Mouse (Mus musculus) midbrain, embryonic 10.5 days (tissue): ENCODE results near the gene Il4. TPM values are rescaled to one million over a fixed set of nuclear protein-coding genes. Genes with fewer than 3 reads are reported as not detected.

ENCODE experiments used
- DNase-seq: peaks from one replicate; pipeline ENCODE4 v3.0.0-alpha.2; 2017; ENCODE audit warnings: low spot score
- H3K27ac ChIP-seq: fragments of 300-500 bp; sonication (generic); replicated peaks from 2 replicates; pipeline ENCODE4 v1.5.1; 2016; ENCODE audit warnings: mild to moderate bottlenecking
- H3K27me3 ChIP-seq: fragments of 300-500 bp; sonication (generic); 2 replicates; pipeline ENCODE4 v1.6.1; 2016; ENCODE audit warnings: low read depth, mild to moderate bottlenecking; ENCODE audit not compliant: poor library complexity, severe bottlenecking
- H3K36me3 ChIP-seq: fragments of 300-500 bp; sonication (generic); 2 replicates; pipeline ENCODE4 v1.6.1; 2016; ENCODE audit warnings: mild to moderate bottlenecking, moderate library complexity
- H3K4me1 ChIP-seq: fragments of 300-500 bp; sonication (generic); 2 replicates; pipeline ENCODE4 v1.6.1; 2016
- H3K4me3 ChIP-seq: fragments of 300-500 bp; sonication (generic); 2 replicates; pipeline ENCODE4 v1.5.1; 2016; ENCODE audit warnings: mild to moderate bottlenecking, moderate library complexity
- H3K9me3 ChIP-seq: fragments of 300-500 bp; sonication (generic); replicated peaks from 2 replicates; pipeline ENCODE4 v1.6.1; 2016; ENCODE audit warnings: mild to moderate bottlenecking
- WGBS: fragments of 180-500 bp; shearing (Covaris S2); methylation state at CpG from one replicate; pipeline ENCODE4 v1.1.7; 2016; 5-methylcytosine and 5-hydroxymethylcytosine counted together
- polyA plus RNA-seq: library from polyadenylated mRNA; unstranded; fragments of >200 nt; fragmentation: Nextera tagmentation; extraction: Ambion mirVana; gene quantifications from 2 replicates; pipeline ENCODE4 v1.2.1, GENCODE M21; 2016

The Il4 gene
- 1.0 and 1.3 TPM in 2 replicates for polyA plus RNA-seq

DNA sequence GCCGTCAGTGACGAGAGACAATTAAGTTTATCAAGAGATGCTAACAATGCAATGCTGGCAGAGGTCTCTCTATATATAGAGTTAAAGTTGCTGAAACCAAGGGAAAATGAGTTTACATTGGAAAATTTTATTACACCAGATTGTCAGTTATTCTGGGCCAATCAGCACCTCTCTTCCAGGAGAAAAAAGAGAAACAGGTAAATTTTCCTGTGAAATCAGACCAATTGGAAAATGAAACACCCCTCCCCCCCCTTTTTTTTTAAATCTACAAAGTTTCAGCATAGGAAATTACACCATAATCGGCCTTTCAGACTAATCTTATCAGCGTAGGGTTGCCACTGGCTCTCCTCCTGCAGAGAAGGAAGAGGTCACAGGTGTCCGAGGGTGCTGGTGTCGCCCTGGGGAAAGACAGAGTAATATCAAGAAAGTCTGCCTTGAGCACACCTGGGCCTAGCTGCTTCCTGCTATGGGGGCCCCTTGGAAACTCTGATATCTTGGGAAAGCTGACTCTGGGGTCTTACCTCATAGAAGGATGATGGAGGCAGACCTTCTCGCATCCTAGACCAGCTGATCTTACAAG lies at the start of gene Il4:
Gene Il4 (minus strand): TSS at position 51 of the 580 bp plus-strand sequence.
- Histone ChIP-seq H3K36me3 (no peaks in the 10 kb centered on the region), H3K4me1 (peaks cover 8% of the 10 kb centered on the region), H3K27ac (no peak within 1 kb of the TSS), H3K4me3 (no peak within 1 kb of the TSS), H3K27me3 (no peaks in the 10 kb centered on the region), H3K9me3 (no peaks in the 10 kb centered on the region)
- 87% methylated on average over 7 of the region's 7 CpGs for whole genome bisulfite sequencing
- no peak for DNase-seq

DNA sequence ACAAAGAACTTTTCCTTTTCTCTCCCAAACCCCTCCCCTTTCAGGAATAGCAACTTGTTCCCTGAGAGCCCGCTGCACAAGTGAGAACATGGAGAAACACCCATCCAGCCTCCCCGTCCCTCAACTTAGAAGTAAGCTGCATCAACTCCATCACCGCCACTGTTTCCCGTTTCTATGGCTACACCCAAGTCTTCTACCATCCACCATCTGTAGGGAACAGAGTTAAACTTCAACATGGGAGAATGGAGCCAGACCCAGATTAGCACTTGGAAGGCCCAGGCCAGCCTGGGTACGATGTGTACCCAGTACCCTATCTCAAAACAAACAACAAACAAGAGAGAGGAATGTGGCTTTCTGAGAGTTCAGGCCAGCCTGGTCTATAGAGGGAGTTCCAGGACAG lies 45.6 kb upstream of the Il4 start:
- Histone ChIP-seq H3K36me3 (peaks cover 42% of the 10 kb centered on the region), H3K9me3 (no peaks in the 10 kb centered on the region), H3K4me1 (no peaks in the 10 kb centered on the region), H3K27me3 (no peaks in the 10 kb centered on the region), H3K4me3 (no peak overlapping the region), H3K27ac (no peak overlapping the region)
- no peak for DNase-seq
- 91% methylated on average over 5 of the region's 5 CpGs for WGBS

DNA sequence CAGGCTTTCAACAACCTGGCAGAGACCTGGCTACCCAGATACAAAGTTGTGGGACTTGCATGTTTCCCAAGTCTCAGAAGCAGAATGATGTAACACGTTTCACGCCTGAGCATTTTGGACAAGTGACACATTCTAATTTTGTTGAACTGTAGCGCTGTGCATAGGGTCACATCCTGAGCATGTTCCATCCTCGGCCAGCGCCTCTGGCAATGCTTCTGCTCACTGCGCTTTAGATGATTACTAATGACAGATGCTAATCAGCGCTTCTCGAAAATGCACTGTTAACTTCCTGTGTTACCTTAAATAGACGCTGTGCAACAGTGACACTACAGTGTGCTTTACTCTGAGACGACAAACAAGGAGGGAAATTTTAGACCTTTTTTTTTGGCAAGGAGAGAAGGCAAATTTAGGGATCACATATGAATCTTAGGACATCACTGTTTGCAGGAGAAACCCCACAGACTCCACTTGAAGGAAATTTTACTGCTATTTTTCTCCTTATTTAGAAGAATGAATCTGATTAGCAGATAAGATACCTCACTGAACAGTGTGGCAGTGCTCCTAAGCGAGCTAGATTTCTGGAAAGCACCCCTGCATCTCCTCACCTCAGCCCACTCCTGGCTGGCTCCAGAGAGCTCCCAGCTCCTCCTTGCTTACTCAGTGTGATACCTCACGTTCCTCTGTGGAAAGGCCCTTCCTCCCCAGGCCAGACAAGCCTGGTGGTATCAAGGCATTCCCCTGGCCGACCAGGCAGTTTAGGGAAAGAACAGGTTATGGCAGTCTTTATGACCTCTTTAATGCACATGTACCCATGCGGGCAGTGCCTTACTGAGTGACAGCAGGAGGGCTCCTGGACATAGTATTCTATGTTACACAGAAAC lies 44.6 kb upstream of the Il4 start:
- Histone ChIP-seq H3K27ac (no peak overlapping the region), H3K27me3 (no peaks in the 10 kb centered on the region), H3K4me1 (no peaks in the 10 kb centered on the region), H3K36me3 (peaks cover 32% of the 10 kb centered on the region), H3K9me3 (no peaks in the 10 kb centered on the region), H3K4me3 (no peak overlapping the region)
- no peak for DNase-seq
- 87% methylated on average over 14 of the region's 14 CpGs for WGBS

DNA sequence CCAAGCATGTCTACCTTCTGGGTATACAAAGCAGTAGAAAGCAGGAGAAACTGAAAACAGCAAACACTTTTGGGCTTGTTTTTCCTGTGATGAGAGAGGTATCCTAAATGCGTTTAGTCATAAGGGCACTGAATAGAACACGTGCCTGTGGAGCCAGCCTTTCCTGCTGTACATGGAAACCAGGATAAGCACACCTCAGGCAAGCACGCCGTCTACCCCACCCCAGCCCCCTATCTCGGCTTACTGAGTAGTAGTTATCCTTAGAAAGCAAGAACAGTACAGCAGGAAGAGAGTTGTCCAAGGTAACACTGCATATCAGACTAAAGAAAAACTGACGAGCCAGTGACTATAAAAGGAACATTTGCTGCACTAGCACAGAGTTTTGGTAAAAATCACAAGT lies 39.4 kb upstream of the Il4 start:
- H3K36me3 ChIP-seq = peaks cover 25% of the 10 kb centered on the region
- no peak overlapping the region for H3K4me3 ChIP-seq
- H3K9me3 ChIP-seq = no peaks in the 10 kb centered on the region
- H3K27ac ChIP-seq = no peak overlapping the region
- no peak for DNase-seq
- WGBS = 90% methylated on average over 6 of the region's 6 CpGs
- H3K27me3 ChIP-seq = no peaks in the 10 kb centered on the region
- no peaks in the 10 kb centered on the region for H3K4me1 ChIP-seq

DNA sequence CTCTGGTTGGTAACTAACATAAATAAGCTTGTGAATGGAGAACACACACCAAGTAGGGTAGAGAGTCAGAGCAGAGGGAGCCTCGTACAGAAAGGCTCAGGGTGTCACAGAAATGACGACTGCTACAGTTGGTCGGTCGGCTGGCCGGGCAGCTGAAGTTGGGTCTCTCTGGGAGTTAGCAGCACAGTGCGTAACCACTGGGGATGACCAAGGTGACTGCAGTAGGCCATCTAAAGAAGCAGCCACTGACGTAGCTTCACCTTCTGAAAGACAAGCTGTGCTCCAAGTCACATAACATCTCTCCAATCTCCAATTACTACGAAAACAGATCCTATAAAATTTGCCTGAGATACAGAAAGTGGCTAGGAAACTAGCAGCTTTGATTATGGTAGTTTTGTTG lies 38.9 kb upstream of the Il4 start:
- Histone ChIP-seq H3K4me1 (no peaks in the 10 kb centered on the region), H3K36me3 (peaks cover 26% of the 10 kb centered on the region), H3K27me3 (no peaks in the 10 kb centered on the region), H3K4me3 (no peak overlapping the region), H3K27ac (no peak overlapping the region), H3K9me3 (no peaks in the 10 kb centered on the region)
- DNase-seq = no peak
- 88% methylated on average over 8 of the region's 8 CpGs for WGBS

DNA sequence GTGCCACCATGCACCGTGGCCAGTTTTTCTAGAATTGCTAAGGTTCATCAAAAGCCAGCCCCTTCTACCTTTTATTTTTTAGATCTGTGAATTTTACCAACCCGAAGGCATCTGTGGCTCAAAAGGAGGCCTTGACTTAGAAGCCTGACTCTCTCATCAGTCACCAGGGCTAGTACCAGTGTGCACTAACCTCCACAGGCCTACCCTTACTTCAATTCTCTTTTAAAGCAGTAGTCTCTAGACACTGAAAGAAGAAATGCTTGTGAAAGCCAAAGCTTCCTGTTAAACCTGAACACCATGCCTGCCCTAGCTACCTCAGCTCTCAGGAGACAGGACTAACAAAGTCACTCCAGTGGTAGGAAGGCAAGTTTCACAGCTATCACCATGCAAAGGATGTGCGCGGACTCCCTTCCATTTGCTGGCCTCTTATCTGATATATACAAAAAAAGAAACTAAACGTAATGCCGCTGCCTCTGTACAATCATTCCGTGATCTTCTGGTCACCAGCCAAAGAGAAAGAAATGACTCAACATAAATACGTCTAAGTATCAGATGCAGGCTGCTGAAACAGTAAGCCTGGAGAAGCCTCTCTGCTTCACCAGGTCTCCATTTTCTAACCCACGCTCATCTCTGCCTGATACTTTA lies 38.2 kb upstream of the Il4 start:
- no peaks in the 10 kb centered on the region for H3K4me1 ChIP-seq
- H3K27ac ChIP-seq = no peak overlapping the region
- no peaks in the 10 kb centered on the region for H3K27me3 ChIP-seq
- DNase-seq = no peak
- peaks cover 33% of the 10 kb centered on the region for H3K36me3 ChIP-seq
- H3K9me3 ChIP-seq = no peaks in the 10 kb centered on the region
- no peak overlapping the region for H3K4me3 ChIP-seq
- WGBS = 94% methylated on average over 9 of the region's 9 CpGs

DNA sequence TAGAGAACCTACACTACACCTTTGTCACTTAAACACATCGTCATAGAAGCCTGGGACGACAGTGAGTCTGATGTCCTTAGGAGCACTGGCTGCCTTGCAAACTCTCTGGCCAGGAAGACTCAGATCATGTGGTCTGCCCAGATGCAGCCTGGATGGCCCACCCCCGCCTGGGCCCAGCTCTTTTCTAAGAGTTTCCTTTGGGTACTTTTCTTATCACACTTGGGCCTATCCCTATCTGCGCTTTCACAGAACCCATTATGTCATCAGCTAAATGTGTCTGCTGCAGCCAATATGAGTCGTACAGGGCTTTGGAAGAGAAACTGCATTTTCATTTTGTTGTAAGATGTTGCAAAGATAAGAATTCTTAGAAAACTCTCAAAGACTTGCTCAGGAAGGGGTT lies 36.6 kb upstream of the Il4 start:
- WGBS = 90% methylated on average over 5 of the region's 5 CpGs
- H3K4me1 ChIP-seq = no peaks in the 10 kb centered on the region
- no peak for DNase-seq
- no peaks in the 10 kb centered on the region for H3K9me3 ChIP-seq
- H3K27me3 ChIP-seq = no peaks in the 10 kb centered on the region
- peaks cover 50% of the 10 kb centered on the region for H3K36me3 ChIP-seq
- H3K27ac ChIP-seq = no peak overlapping the region
- no peak overlapping the region for H3K4me3 ChIP-seq

DNA sequence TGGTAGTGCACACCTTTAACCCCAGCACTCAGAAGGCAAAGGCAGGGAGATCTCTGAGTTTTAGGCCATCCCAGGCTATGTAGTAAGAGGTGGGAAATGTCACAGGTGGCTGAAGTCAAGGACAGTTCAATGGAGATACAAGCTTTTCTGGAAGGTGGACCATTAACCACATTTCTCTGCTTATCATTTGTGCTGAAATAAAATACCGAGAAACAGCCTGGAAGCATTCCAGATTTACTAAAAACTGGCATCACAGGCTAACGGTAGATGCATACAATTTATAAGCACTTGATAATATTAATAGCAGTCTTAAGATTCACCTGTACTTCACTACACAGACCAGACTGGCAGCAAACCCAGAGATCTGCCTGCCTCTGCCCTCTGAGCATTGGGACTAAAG lies 34.0 kb upstream of the Il4 start:
- Histone ChIP-seq H3K27me3 (no peaks in the 10 kb centered on the region), H3K4me3 (no peak overlapping the region), H3K36me3 (peaks cover 56% of the 10 kb centered on the region), H3K4me1 (no peaks in the 10 kb centered on the region), H3K27ac (no peak overlapping the region), H3K9me3 (no peaks in the 10 kb centered on the region)
- DNase-seq = no peak
- WGBS = 96% methylated on average over 2 of the region's 2 CpGs

DNA sequence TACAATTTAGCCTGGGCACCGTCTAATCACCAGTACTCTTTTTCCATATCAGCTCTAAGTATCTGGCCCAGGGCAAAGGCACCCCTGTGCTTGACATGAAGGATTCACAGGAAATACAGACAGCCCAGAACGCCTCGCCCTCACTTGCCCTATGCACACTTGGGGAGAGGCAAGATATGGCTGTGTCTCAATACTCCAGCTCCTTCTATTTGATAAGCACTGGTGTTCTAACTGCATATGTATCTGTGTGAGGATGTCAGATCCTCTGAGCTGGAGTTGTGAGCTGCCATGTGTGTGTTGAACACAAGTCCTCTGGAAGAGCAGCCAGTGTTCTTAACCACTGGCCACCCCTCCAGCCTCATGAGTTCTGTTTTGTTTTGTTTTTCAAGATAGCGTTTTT lies 33.0 kb upstream of the Il4 start:
- Histone ChIP-seq H3K27ac (no peak overlapping the region), H3K9me3 (no peaks in the 10 kb centered on the region), H3K4me1 (no peaks in the 10 kb centered on the region), H3K4me3 (no peak overlapping the region), H3K27me3 (no peaks in the 10 kb centered on the region), H3K36me3 (peaks cover 59% of the 10 kb centered on the region)
- DNase-seq = no peak
- WGBS = 93% methylated on average over 4 of the region's 4 CpGs

DNA sequence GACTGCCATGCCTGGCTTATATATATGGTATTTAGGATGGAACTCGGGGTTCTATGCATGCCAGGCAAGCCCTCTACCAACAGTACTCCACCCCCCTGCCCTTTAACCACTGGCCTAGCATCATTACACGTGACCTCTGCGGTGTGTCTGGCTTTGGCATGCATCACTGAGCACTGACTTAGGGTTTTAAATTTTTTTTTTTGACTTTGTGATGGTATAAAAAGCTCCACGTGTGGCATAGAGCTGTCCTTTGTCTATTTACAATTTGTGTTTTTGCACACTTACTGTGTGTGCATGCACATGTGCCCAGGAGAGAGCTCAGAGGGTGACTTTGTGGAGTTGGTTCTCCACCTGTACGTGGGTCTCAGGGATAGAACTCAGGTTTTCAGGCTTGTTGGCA lies 25.5 kb upstream of the Il4 start:
- DNase-seq = no peak
- Histone ChIP-seq H3K36me3 (0 out of 2 replicates have a peak, but pooled peaks cover 3% of the 10 kb centered on the region), H3K4me1 (no peaks in the 10 kb centered on the region), H3K9me3 (no peaks in the 10 kb centered on the region), H3K27ac (no peak overlapping the region), H3K27me3 (no peaks in the 10 kb centered on the region), H3K4me3 (no peak overlapping the region)
- WGBS = 77% methylated on average over 5 of the region's 5 CpGs

DNA sequence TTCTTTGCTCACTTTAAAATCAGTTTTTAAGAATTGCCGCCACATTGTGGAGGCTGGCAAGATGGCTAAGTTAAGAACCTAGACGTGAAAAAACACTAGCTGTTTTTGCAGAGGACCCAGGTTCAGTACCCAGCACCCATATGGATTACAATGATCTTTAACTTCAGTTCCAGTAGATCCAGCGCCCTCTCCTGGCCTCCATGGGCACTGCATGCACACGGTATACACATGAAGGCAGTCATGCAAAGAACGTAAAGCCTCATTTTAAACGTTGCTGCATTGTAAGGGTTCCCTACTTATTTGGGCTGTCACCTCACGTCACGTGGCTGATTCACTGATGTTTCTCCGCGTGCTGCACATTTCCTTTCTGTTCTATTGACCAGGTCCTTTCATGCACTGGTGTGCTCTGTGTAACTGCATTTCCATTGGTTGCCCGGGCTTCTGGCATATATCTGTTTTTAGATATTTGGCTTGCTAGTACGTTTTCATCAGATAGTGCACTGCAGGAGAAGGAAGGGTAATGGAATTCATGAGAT lies 24.3 kb upstream of the Il4 start:
- WGBS = 78% methylated on average over 12 of the region's 12 CpGs

DNA sequence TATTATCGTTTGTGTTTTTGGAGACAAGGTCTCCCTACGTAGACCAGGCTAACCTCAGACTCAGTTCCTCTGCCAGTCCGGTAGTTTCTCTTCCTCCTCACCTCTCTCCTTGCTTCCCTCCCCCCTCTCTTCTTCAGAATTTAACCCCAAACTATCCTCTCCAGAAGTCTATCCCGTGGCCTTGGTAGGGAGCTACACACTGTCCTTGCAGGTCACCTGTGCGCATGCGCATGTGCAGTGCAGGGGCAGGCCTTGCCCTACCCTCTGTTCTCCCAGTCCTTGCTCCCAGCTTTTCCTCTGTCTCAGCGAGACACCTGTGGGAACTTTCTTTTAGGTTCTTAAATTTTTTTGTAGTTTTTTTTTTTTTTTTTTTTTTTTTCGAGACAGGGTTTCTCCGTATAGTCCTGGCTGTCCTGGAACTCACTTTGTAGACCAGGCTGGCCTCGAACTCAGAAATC lies 19.4 kb upstream of the Il4 start:
- no peak for DNase-seq
- Histone ChIP-seq H3K27me3 (peaks cover 51% of the 10 kb centered on the region), H3K4me1 (peaks cover 14% of the 10 kb centered on the region), H3K27ac (no peak overlapping the region), H3K4me3 (no peak overlapping the region), H3K36me3 (no peaks in the 10 kb centered on the region), H3K9me3 (no peaks in the 10 kb centered on the region)
- WGBS = 81% methylated on average over 10 of the region's 10 CpGs

More for the DNA sequence above, 24.3 kb upstream of the Il4 start:
- Histone ChIP-seq H3K4me3 (no peak overlapping the region), H3K36me3 (0 out of 2 replicates have a peak, but pooled peaks cover 3% of the 10 kb centered on the region), H3K9me3 (no peaks in the 10 kb centered on the region), H3K27ac (no peak overlapping the region), H3K4me1 (no peaks in the 10 kb centered on the region), H3K27me3 (peaks cover 2% of the 10 kb centered on the region)
- DNase-seq = no peak
